Mouse (Mus musculus) MEL (cell line): ENCODE measurements around the gene Cc2d2b. TPM values are rescaled to one million over a fixed set of nuclear protein-coding genes. Genes with fewer than 3 reads are reported as not detected.

ENCODE experiments used
- DNase-seq: peaks from one replicate; pipeline ENCODE4 v3.0.0; 2011; ENCODE audit warnings: low read depth, low spot score
- H3K27ac ChIP-seq: 2 replicates; pipeline ENCODE4 v1.5.1; 2012; ENCODE audit warnings: low read depth, mild to moderate bottlenecking, control low read depth, low read length, moderate library complexity; ENCODE audit not compliant: control insufficient read depth
- H3K27me3 ChIP-seq, 2 experiments: fragments of 150-350 bp in 1 of 2; sonication (generic) in 1 of 2; 2 replicates each; pipeline ENCODE4 v1.6.1; 2012; ENCODE audit warnings: low read length in 2 of 2, mild to moderate bottlenecking in 2 of 2, improper control_type of control experiment in 1 of 2, moderate library complexity in 1 of 2; ENCODE audit not compliant: insufficient read depth in 2 of 2, control insufficient read depth in 1 of 2
- H3K36me3 ChIP-seq, 2 experiments: 2 replicates each; pipeline ENCODE4 v1.6.1; 2012 to 2014; ENCODE audit warnings: low read length in 2 of 2, improper control_type of control experiment in 1 of 2, inconsistent platforms in 1 of 2, mild to moderate bottlenecking in 1 of 2; ENCODE audit not compliant: insufficient read depth in 2 of 2, control insufficient read depth in 1 of 2
- H3K4me1 ChIP-seq, 2 experiments: fragments of 150-350 bp in 1 of 2; sonication (generic) in 1 of 2; 2 replicates each; pipeline ENCODE4 v1.6.1; 2012; ENCODE audit warnings: low read length in 2 of 2, improper control_type of control experiment in 1 of 2, mild to moderate bottlenecking in 1 of 2; ENCODE audit not compliant: insufficient read depth in 2 of 2, control insufficient read depth in 1 of 2
- H3K4me3 ChIP-seq, 2 experiments: fragments of 150-350 bp in 1 of 2; sonication (generic) in 1 of 2; 2 replicates each; pipeline ENCODE4 v1.5.1; 2012; ENCODE audit warnings: low read depth in 2 of 2, low read length in 2 of 2, mild to moderate bottlenecking in 2 of 2, moderate library complexity in 2 of 2, control low read depth in 1 of 2, improper control_type of control experiment in 1 of 2; ENCODE audit not compliant: control insufficient read depth in 1 of 2, insufficient read depth in 1 of 2
- H3K79me2 ChIP-seq: 2 replicates; pipeline ENCODE4 v1.6.1; 2012; ENCODE audit warnings: mild to moderate bottlenecking, low read length, moderate library complexity; ENCODE audit not compliant: control insufficient read depth, poor library complexity, insufficient read depth
- H3K9ac ChIP-seq: 2 replicates; pipeline ENCODE4 v1.6.1; 2012; ENCODE audit warnings: low read depth, mild to moderate bottlenecking, control low read depth, low read length, moderate library complexity; ENCODE audit not compliant: control insufficient read depth, poor library complexity, severe bottlenecking
- H3K9me3 ChIP-seq: fragments of 150-350 bp; sonication (generic); replicated peaks from 2 replicates; pipeline ENCODE4 v1.6.1; 2012; ENCODE audit warnings: mild to moderate bottlenecking, low read length, improper control_type of control experiment, moderate library complexity; ENCODE audit not compliant: insufficient read depth
- CTCF ChIP-seq, 3 experiments: IDR thresholded peaks in 2 of 3; conservative IDR thresholded peaks in 1 of 3; 2 replicates each; pipeline ENCODE4 v1.5.1; 2011 to 2012; ENCODE audit warnings: low read length in 3 of 3, low read depth in 2 of 3, mild to moderate bottlenecking in 2 of 3, improper control_type of control experiment in 1 of 3, inconsistent platforms in 1 of 3, mixed read lengths in 1 of 3, moderate library complexity in 1 of 3; ENCODE audit not compliant: control insufficient read depth in 1 of 3, insufficient read depth in 1 of 3, poor library complexity in 1 of 3, severe bottlenecking in 1 of 3
- E2F4 ChIP-seq: IDR thresholded peaks from 2 replicates; pipeline ENCODE4 v1.6.1; 2011; ENCODE audit warnings: low read depth, low read length, improper control_type of control experiment, borderline replicate concordance
- ETS1 ChIP-seq: IDR thresholded peaks from 2 replicates; pipeline ENCODE4 v1.6.1; 2012; ENCODE audit warnings: low read depth, mild to moderate bottlenecking, inconsistent platforms, low read length, improper control_type of control experiment, moderate library complexity
- GABPA ChIP-seq: IDR thresholded peaks from 2 replicates; pipeline ENCODE4 v1.6.1; 2012; ENCODE audit warnings: low read depth, mild to moderate bottlenecking, inconsistent platforms, low read length, improper control_type of control experiment, moderate library complexity
- KAT2A ChIP-seq: conservative IDR thresholded peaks from 2 replicates; pipeline ENCODE4 v1.6.1; 2012; ENCODE audit warnings: low read depth, low read length, improper control_type of control experiment, inconsistent platforms
- MAFK ChIP-seq: IDR thresholded peaks from 2 replicates; pipeline ENCODE4 v1.6.1; 2011; ENCODE audit warnings: low read depth, mild to moderate bottlenecking, low read length, improper control_type of control experiment, borderline replicate concordance
- MXI1 ChIP-seq: IDR thresholded peaks from 2 replicates; pipeline ENCODE4 v1.6.1; 2011; ENCODE audit warnings: mild to moderate bottlenecking, low read depth, low read length, improper control_type of control experiment
- MYB ChIP-seq: IDR thresholded peaks from 2 replicates; pipeline ENCODE4 v1.6.1; 2011; ENCODE audit warnings: mild to moderate bottlenecking, low read depth, low read length, improper control_type of control experiment
- MYC ChIP-seq: IDR thresholded peaks from 2 replicates; pipeline ENCODE4 v1.6.1; 2011; ENCODE audit warnings: low read depth, mild to moderate bottlenecking, low read length, improper control_type of control experiment, moderate library complexity
- NELFE ChIP-seq: IDR thresholded peaks from 2 replicates; pipeline ENCODE4 v1.6.1; 2011; ENCODE audit warnings: low read depth, low read length, improper control_type of control experiment
- NRF1 ChIP-seq: IDR thresholded peaks from 2 replicates; pipeline ENCODE4 v1.6.1; 2014; ENCODE audit warnings: low read depth, mild to moderate bottlenecking, inconsistent platforms, low read length, improper control_type of control experiment, moderate library complexity; ENCODE audit not compliant: poor library complexity, insufficient read depth, severe bottlenecking
- RAD21 ChIP-seq: IDR thresholded peaks from 2 replicates; pipeline ENCODE4 v1.6.1; 2011; ENCODE audit warnings: mild to moderate bottlenecking, low read depth, low read length, improper control_type of control experiment
- RCOR1 ChIP-seq: IDR thresholded peaks from 2 replicates; pipeline ENCODE4 v1.6.1; 2012; ENCODE audit warnings: low read depth, mild to moderate bottlenecking, inconsistent platforms, low read length, improper control_type of control experiment
- SIN3A ChIP-seq: IDR thresholded peaks from 2 replicates; pipeline ENCODE4 v1.6.1; 2012; ENCODE audit warnings: low read length, improper control_type of control experiment, inconsistent platforms
- SMC3 ChIP-seq: IDR thresholded peaks from 2 replicates; pipeline ENCODE4 v1.6.1; 2011; ENCODE audit warnings: low read depth, low read length, improper control_type of control experiment
- TAL1 ChIP-seq: IDR thresholded peaks from 2 replicates; pipeline ENCODE4 v1.6.1; 2012; ENCODE audit warnings: mild to moderate bottlenecking, inconsistent platforms, low read length, moderate library complexity, mixed read lengths
- ZC3H11A ChIP-seq: IDR thresholded peaks from 2 replicates; pipeline ENCODE4 v1.6.1; 2012; ENCODE audit warnings: low read depth, mild to moderate bottlenecking, inconsistent platforms, low read length, improper control_type of control experiment
- polyA plus RNA-seq, 2 experiments: library from polyadenylated mRNA; stranded (reverse) in 1 of 2; unstranded in 1 of 2; fragments of >175 nt in 1 of 2; fragments of >200 nt in 1 of 2; gene quantifications; 2 replicates each; pipeline versions ENCODE4 v1.2.1 to v1.2.4; 2012; ENCODE audit warnings: low replicate concordance in 2 of 2, low read depth in 1 of 2; ENCODE audit not compliant: insufficient read length in 2 of 2, insufficient read depth in 1 of 2, missing spikeins in 1 of 2
- total RNA-seq: library from RNA; depleted of rRNA; stranded (reverse); fragments of 300-350 nt; gene quantifications from 2 replicates; pipeline ENCODE4 v1.2.3, GENCODE M21; 2012

Cc2d2b gene
- total and polyA plus RNA-seq, 3 experiments: not detected

DNA sequence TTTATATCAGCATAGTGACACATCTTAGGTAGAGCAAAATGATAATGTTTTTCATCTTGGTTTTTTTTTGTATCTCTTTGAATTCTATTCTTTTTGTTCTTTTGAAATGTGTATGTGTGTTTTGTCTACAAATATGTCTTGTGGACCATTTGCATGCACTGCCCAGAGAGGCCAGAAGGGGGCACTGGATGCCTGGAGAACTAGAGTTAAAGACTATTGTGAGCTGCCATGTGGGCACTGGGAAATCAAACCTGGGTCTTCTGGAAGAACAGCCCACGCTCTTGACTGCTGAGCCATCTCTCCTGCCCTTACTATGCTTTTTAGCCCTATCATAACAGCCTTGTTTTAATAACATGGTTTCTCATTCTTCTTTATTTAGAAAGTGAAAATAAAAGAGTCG is 5.8 kb downstream of the Cc2d2b start:
- no peaks in the 10 kb centered on the region for H3K4me1 ChIP-seq
- peak; percentile 76 for DNase-seq

DNA sequence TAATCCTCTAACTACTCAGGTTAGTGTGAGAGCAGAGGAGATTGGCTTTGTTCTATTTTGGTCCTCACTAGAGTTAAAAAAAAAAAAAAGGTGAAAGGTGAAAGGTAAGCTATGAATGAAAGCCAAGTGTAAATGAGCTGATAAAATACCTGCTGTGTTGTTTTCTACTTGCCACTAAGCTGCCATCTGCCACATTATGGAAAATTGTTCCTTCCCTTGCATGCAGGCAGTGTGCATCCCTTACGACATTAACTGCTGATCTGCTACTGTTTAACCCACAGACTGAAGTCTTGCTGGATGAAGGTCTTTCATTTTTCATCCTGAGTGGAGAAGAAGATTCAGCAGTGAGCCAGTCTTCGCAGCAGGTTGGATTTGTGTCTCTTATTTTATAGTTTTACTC is 11.5 kb downstream of the Cc2d2b start:
- H3K9me3 ChIP-seq: no peaks in the 10 kb centered on the region
- H3K9ac ChIP-seq: no peak overlapping the region
- no peaks in the 10 kb centered on the region; a peak in 1 of 4 replicates for H3K36me3 ChIP-seq
- H3K27ac ChIP-seq: no peak overlapping the region
- no peak for TF ChIP-seq TAL1
- TF ChIP-seq GABPA: no peak
- no peak for TF ChIP-seq CTCF (IDR thresholded peaks at IDR 0.05 in 2 of 3, conservative IDR thresholded peaks at IDR 0.05 in 1 of 3; ENCODE audit: control insufficient read depth in 1 of 3, insufficient read depth in 1 of 3, low read depth in 2 of 3, low read length in 3 of 3, poor library complexity in 1 of 3, severe bottlenecking in 1 of 3)
- TF ChIP-seq NELFE: no peak
- no peak for TF ChIP-seq RCOR1
- TF ChIP-seq, all 39 proteins: peak for 0
- Histone ChIP-seq H3K27me3 (peaks cover 0 to 4% of the 10 kb centered on the region in 2 experiments; a peak in 2 of 4 replicates), H3K4me3 (no peak overlapping the region), H3K4me1 (no peaks in the 10 kb centered on the region), H3K79me2 (no peaks in the 10 kb centered on the region)
- no peak for DNase-seq

More for the DNA sequence above, 5.8 kb downstream of the Cc2d2b start:
- TF ChIP-seq RCOR1 (no peak), RAD21 (peak; percentile 97), MXI1 (no peak), MYC (peak; percentile 76), CTCF (IDR thresholded peaks at IDR 0.05 in 2 of 3, conservative IDR thresholded peaks at IDR 0.05 in 1 of 3; ENCODE audit: control insufficient read depth in 1 of 3, insufficient read depth in 1 of 3, low read depth in 2 of 3, low read length in 3 of 3, poor library complexity in 1 of 3, severe bottlenecking in 1 of 3) (peak; percentile 74 to 97 (median 87)), TAL1 (no peak), ETS1 (no peak), KAT2A (no peak), SMC3 (peak; percentile 92), MAFK (no peak), MYB (no peak), SIN3A (no peak), E2F4 (no peak), ZC3H11A (peak; percentile 94), NRF1 (no peak)
- Histone ChIP-seq H3K27me3 (no peaks in the 10 kb centered on the region), H3K4me3 (no peak overlapping the region), H3K9ac (no peak overlapping the region), H3K36me3 (no peaks in the 10 kb centered on the region; a peak in 1 of 4 replicates), H3K9me3 (no peaks in the 10 kb centered on the region), H3K27ac (no peak overlapping the region), H3K79me2 (no peaks in the 10 kb centered on the region)
